ENCODE assay signal across 8 mouse cellular contexts in genomic region chr11:100969189-100969743, GRCm38 (mm10). TPM values are rescaled to one million over a fixed set of nuclear protein-coding genes. Genes with fewer than 3 reads are reported as not detected.
DNase-seq lines count a peak whose midpoint lies in the region; ATAC-seq and TF ChIP-seq lines count a peak whose summit lies in the region.

No protein-coding gene starts in this region.

- H3K27ac ChIP-seq in thymus, adult 2 months (ENCODE audit: control insufficient read depth, insufficient read depth, low read length), result no peak overlapping the region
- no peak overlapping the region for H3K27ac ChIP-seq in forebrain, embryonic 11.5 days (ENCODE audit: low read depth, low read length)
- no peak overlapping the region for H3K27ac ChIP-seq in hindbrain, embryonic 16.5 days (ENCODE audit: low read depth, low read length)

- no peak for DNase-seq in thymus, adult 2 months
- no peak for DNase-seq in thymus, postnatal 0 days (ENCODE audit: low spot score)
- DNase-seq in forebrain, embryonic 11.5 days (ENCODE audit: low spot score), result no peak
- DNase-seq in lung, postnatal 4 days, result peak; percentile 44 to 64
- no peak for DNase-seq in c-Kit-positive CD71-positive TER-119-positive erythroid progenitor cells, embryonic 14.5 days (ENCODE audit: low spot score)
- DNase-seq in left cerebral cortex, postnatal 14 days (ENCODE audit: low spot score in 2 of 2), result no peak
- DNase-seq in ovary, postnatal 10 days (ENCODE audit: low spot score), result no peak

- intact Hi-C loops in left cerebral cortex, postnatal 14 days (cut with DNase I), result no loop called here

- ATAC-seq in forebrain, embryonic 11.5 days (replicated peaks; ENCODE audit: low FRiP score), result no peak
- no peak for ATAC-seq in hindbrain, embryonic 16.5 days

- peaks cover 13% of the 10 kb centered on the region for H3K4me1 ChIP-seq in thymus, adult 2 months (replicated peaks; ENCODE audit: control insufficient read depth, insufficient read depth, low read length)
- H3K4me1 ChIP-seq in forebrain, embryonic 11.5 days (replicated peaks; ENCODE audit: control insufficient read depth, insufficient read depth, low read length), result peaks cover 10% of the 10 kb centered on the region; the same call in 1 of the 2 replicates
- H3K4me1 ChIP-seq in hindbrain, embryonic 16.5 days (ENCODE audit: control insufficient read depth, insufficient read depth, low read depth, low read length), result peaks cover 10% of the 10 kb centered on the region

- H3K9me3 ChIP-seq in forebrain, embryonic 11.5 days (ENCODE audit: control insufficient read depth, low read length), result no peaks in the 10 kb centered on the region
- H3K9me3 ChIP-seq in hindbrain, embryonic 16.5 days (ENCODE audit: control insufficient read depth, low read length), result no peaks in the 10 kb centered on the region

- H3K9ac ChIP-seq in forebrain, embryonic 11.5 days (ENCODE audit: low read length), result no peak overlapping the region
- H3K9ac ChIP-seq in hindbrain, embryonic 16.5 days (ENCODE audit: low read depth, low read length), result peak overlapping the region; percentile 51; the same call in 1 of the 2 replicates

- no peak for TF ChIP-seq CTCF in thymus, adult 2 months (IDR thresholded peaks at IDR 0.05; ENCODE audit: borderline replicate concordance, control insufficient read depth, extremely low read depth, insufficient read depth, low read length, poor library complexity)

- no peaks in the 10 kb centered on the region for H3K36me3 ChIP-seq in thymus, adult 2 months (ENCODE audit: control insufficient read depth, insufficient read depth, low read length)
- no peaks in the 10 kb centered on the region for H3K36me3 ChIP-seq in forebrain, embryonic 11.5 days (ENCODE audit: control insufficient read depth, insufficient read depth, low read length)
- no peaks in the 10 kb centered on the region for H3K36me3 ChIP-seq in hindbrain, embryonic 16.5 days (ENCODE audit: control insufficient read depth, insufficient read depth, low read length)

- no peak for TF ChIP-seq POLR2A in thymus, adult 2 months (IDR thresholded peaks at IDR 0.05; ENCODE audit: control insufficient read depth, extremely low read depth, insufficient read depth, low read length, poor library complexity)

- H3K4me3 ChIP-seq in thymus, adult 2 months (ENCODE audit: control insufficient read depth, insufficient read depth, low read length), result peak overlapping the region; percentile 32
- peak overlapping the region; percentile 30 for H3K4me3 ChIP-seq in forebrain, embryonic 11.5 days (ENCODE audit: low read depth, low read length)
- peak overlapping the region; percentile 46 for H3K4me3 ChIP-seq in hindbrain, embryonic 16.5 days (ENCODE audit: low read length)

- 14% methylated on average over 35 of the region's 35 CpGs for WGBS in thymus, adult 2 months
- 9% methylated on average over 35 of the region's 35 CpGs for WGBS in forebrain, embryonic 11.5 days
- 6% methylated on average over 26 of the region's 35 CpGs for WGBS in hindbrain, embryonic 16.5 days

- H3K4me2 ChIP-seq in forebrain, embryonic 11.5 days (ENCODE audit: low read depth, low read length, severe bottlenecking), result peak overlapping the region; percentile 32; the same call in 1 of the 2 replicates
- H3K4me2 ChIP-seq in hindbrain, embryonic 16.5 days (ENCODE audit: low read length), result peak overlapping the region; percentile 64

- H3K27me3 ChIP-seq in thymus, adult 2 months (ENCODE audit: control insufficient read depth, insufficient read depth, low read length), result peaks cover 14% of the 10 kb centered on the region; the same call in 1 of the 2 replicates
- H3K27me3 ChIP-seq in forebrain, embryonic 11.5 days (ENCODE audit: control insufficient read depth, insufficient read depth, low read length), result peaks cover 46% of the 10 kb centered on the region
- peaks cover 56% of the 10 kb centered on the region for H3K27me3 ChIP-seq in hindbrain, embryonic 16.5 days (replicated peaks; ENCODE audit: control insufficient read depth, insufficient read depth, low read length)

RNA-seq across cellular contexts. Expression of gene Cavin1, which starts 1.4 kb away (rescaled TPM):
- polyA plus RNA-seq in thymus, adult 2 months (2012; rRNA removed), result 18.9 and 22.4 TPM in 2 replicates
- polyA plus RNA-seq in thymus, postnatal 0 days (2015; fragmentation: Nextera tagmentation; extraction: Ambion mirVana), result 61.0 and 64.2 TPM in 2 replicates
- polyA plus RNA-seq in forebrain, embryonic 11.5 days (2014; fragmentation: Nextera tagmentation; extraction: Ambion mirVana), result 11.8 and 14.2 TPM in 2 replicates
- polyA plus RNA-seq in hindbrain, embryonic 16.5 days (2015; fragmentation: Nextera tagmentation; extraction: Ambion mirVana), result 47.0 and 61.8 TPM in 2 replicates
- total RNA-seq in left cerebral cortex, postnatal 14 days (2021), result 10 to 100 TPM; 19.8 to 23.2 TPM

RNA-seq across cellular contexts. Expression of gene Stat3, which starts 29.9 kb away (rescaled TPM):
- polyA plus RNA-seq in thymus, adult 2 months (2012; rRNA removed), result 140 and 147 TPM in 2 replicates
- 79.7 and 84.2 TPM in 2 replicates for polyA plus RNA-seq in thymus, postnatal 0 days (2015; fragmentation: Nextera tagmentation; extraction: Ambion mirVana)
- polyA plus RNA-seq in forebrain, embryonic 11.5 days (2014; fragmentation: Nextera tagmentation; extraction: Ambion mirVana), result 26.2 and 27.8 TPM in 2 replicates
- 49.2 and 49.5 TPM in 2 replicates for polyA plus RNA-seq in hindbrain, embryonic 16.5 days (2015; fragmentation: Nextera tagmentation; extraction: Ambion mirVana)
- 10 to 100 TPM; 32.9 to 34.2 TPM for total RNA-seq in left cerebral cortex, postnatal 14 days (2021)

RNA-seq across cellular contexts. Expression of gene Atp6v0a1, which starts 40.0 kb away (rescaled TPM):
- polyA plus RNA-seq in thymus, adult 2 months (2012; rRNA removed), result 35.9 and 39.7 TPM in 2 replicates
- 17.6 and 19.1 TPM in 2 replicates for polyA plus RNA-seq in thymus, postnatal 0 days (2015; fragmentation: Nextera tagmentation; extraction: Ambion mirVana)
- polyA plus RNA-seq in forebrain, embryonic 11.5 days (2014; fragmentation: Nextera tagmentation; extraction: Ambion mirVana), result 44.7 and 47.0 TPM in 2 replicates
- 175 and 179 TPM in 2 replicates for polyA plus RNA-seq in hindbrain, embryonic 16.5 days (2015; fragmentation: Nextera tagmentation; extraction: Ambion mirVana)
- total RNA-seq in left cerebral cortex, postnatal 14 days (2021), result 100 to 1,000 TPM; 489 to 499 TPM

Comparison
In these comparisons a context has a peak if more than half of its experiments do, and no peak if none do; other contexts are left out.
1. DNase-seq: peak in lung, postnatal 4 days (2 of 2); none in thymus, adult 2 months (single experiment), thymus, postnatal 0 days (single experiment), forebrain, embryonic 11.5 days (single experiment), c-Kit-positive CD71-positive TER-119-positive erythroid progenitor cells, embryonic 14.5 days (single experiment), left cerebral cortex, postnatal 14 days (0 of 2) and ovary, postnatal 10 days (single experiment).
2. Peak in every context shown above with its lines, with median percentiles within 50 percentile points of each other: H3K4me3 ChIP-seq.